Mouse (Mus musculus): ENCODE data around the gene Srsf6. TPM values are rescaled to one million over a fixed set of nuclear protein-coding genes. Genes with fewer than 3 reads are reported as not detected.

Srsf6 gene
- polyA plus RNA-seq, 1 experiment from 2014 or later = 169 TPM

- no peak overlapping the region for H3K4me3 ChIP-seq
- H3K36me3 ChIP-seq = no peaks in the 10 kb centered on the region
- ATAC-seq (ENCODE audit: low FRiP score) = no peak
- H3K9ac ChIP-seq = no peak overlapping the region
- WGBS = 66% methylated on average over 2 of the region's 2 CpGs
- H3K4me2 ChIP-seq = no peak overlapping the region
- H3K4me1 ChIP-seq (replicated peaks) = 0 out of 2 replicates have a peak, but pooled peaks cover 5% of the 10 kb centered on the region
- 0 out of 2 replicates have a peak, but pooled peaks cover 5% of the 10 kb centered on the region for H3K27me3 ChIP-seq
- no peaks in the 10 kb centered on the region for H3K9me3 ChIP-seq
- H3K27ac ChIP-seq = no peak overlapping the region
These were observed 16.8 kb upstream of the Srsf6 start for GRCm38 (mm10) chr2:162914519-162914918.

GRCm38 (mm10) chr2:162919926-162920325 is 11.4 kb upstream of the Srsf6 start:
- no peak for ATAC-seq (ENCODE audit: low FRiP score)
- Histone ChIP-seq H3K4me2 (no peak overlapping the region), H3K4me3 (no peak overlapping the region), H3K27me3 (0 out of 2 replicates have a peak, but pooled peaks cover 7% of the 10 kb centered on the region), H3K4me1 (replicated peaks) (no peaks in the 10 kb centered on the region), H3K36me3 (no peaks in the 10 kb centered on the region), H3K27ac (no peak overlapping the region), H3K9me3 (no peaks in the 10 kb centered on the region), H3K9ac (no peak overlapping the region)
- WGBS = 67% methylated on average over 5 of the region's 5 CpGs

- Histone ChIP-seq H3K4me1 (replicated peaks) (no peaks in the 10 kb centered on the region), H3K27ac (no peak overlapping the region), H3K9ac (no peak overlapping the region), H3K4me2 (no peak overlapping the region), H3K27me3 (0 out of 2 replicates have a peak, but pooled peaks cover 5% of the 10 kb centered on the region), H3K4me3 (no peak overlapping the region), H3K9me3 (no peaks in the 10 kb centered on the region), H3K36me3 (no peaks in the 10 kb centered on the region)
- ATAC-seq (ENCODE audit: low FRiP score) = no peak
- 10% methylated on average over 6 of the region's 6 CpGs for WGBS
These were observed 9.1 kb upstream of the Srsf6 start for GRCm38 (mm10) chr2:162922183-162922582.

GRCm38 (mm10) chr2:162922834-162923233 is 8.5 kb upstream of the Srsf6 start:
- Histone ChIP-seq H3K4me1 (replicated peaks) (no peaks in the 10 kb centered on the region), H3K27me3 (0 out of 2 replicates have a peak, but pooled peaks cover 5% of the 10 kb centered on the region), H3K4me2 (no peak overlapping the region), H3K27ac (no peak overlapping the region), H3K9ac (0 out of 2 replicates have a peak overlapping the region, but pooled peaks have one; percentile 25), H3K9me3 (no peaks in the 10 kb centered on the region), H3K4me3 (no peak overlapping the region), H3K36me3 (no peaks in the 10 kb centered on the region)
- 0 out of 2 replicates have a peak, but pooled peaks have one; percentile 32 for ATAC-seq (ENCODE audit: low FRiP score)
- WGBS = 73% methylated on average over 5 of the region's 5 CpGs

- no peak overlapping the region for H3K9ac ChIP-seq
- no peak overlapping the region for H3K27ac ChIP-seq
- no peak overlapping the region for H3K4me2 ChIP-seq
- H3K4me3 ChIP-seq = no peak overlapping the region
- WGBS = 71% methylated on average over 5 of the region's 5 CpGs
- H3K4me1 ChIP-seq (replicated peaks) = no peaks in the 10 kb centered on the region
- H3K36me3 ChIP-seq = no peaks in the 10 kb centered on the region
- H3K9me3 ChIP-seq = no peaks in the 10 kb centered on the region
- H3K27me3 ChIP-seq = 0 out of 2 replicates have a peak, but pooled peaks cover 6% of the 10 kb centered on the region
- ATAC-seq (ENCODE audit: low FRiP score) = no peak
These were observed 7.2 kb upstream of the Srsf6 start for GRCm38 (mm10) chr2:162924126-162924525.

- no peak overlapping the region for H3K4me3 ChIP-seq
- H3K9ac ChIP-seq = no peak overlapping the region
- H3K9me3 ChIP-seq = no peaks in the 10 kb centered on the region
- WGBS = 81% methylated on average over 3 of the region's 3 CpGs
- no peak for ATAC-seq (ENCODE audit: low FRiP score)
- 0 out of 2 replicates have a peak, but pooled peaks cover 8% of the 10 kb centered on the region for H3K27me3 ChIP-seq
- no peak overlapping the region for H3K4me2 ChIP-seq
- no peaks in the 10 kb centered on the region; the same call in 1 of the 2 replicates for H3K36me3 ChIP-seq
- no peak overlapping the region for H3K27ac ChIP-seq
- H3K4me1 ChIP-seq (replicated peaks) = peaks cover 11% of the 10 kb centered on the region
These were observed 3.3 kb upstream of the Srsf6 start for GRCm38 (mm10) chr2:162927918-162928585.

- Histone ChIP-seq H3K27ac (no peak overlapping the region), H3K4me1 (replicated peaks) (peaks cover 21% of the 10 kb centered on the region), H3K4me3 (no peak overlapping the region), H3K36me3 (peaks cover 16% of the 10 kb centered on the region), H3K27me3 (0 out of 2 replicates have a peak, but pooled peaks cover 8% of the 10 kb centered on the region), H3K9me3 (no peaks in the 10 kb centered on the region), H3K4me2 (no peak overlapping the region), H3K9ac (no peak overlapping the region)
- 87% methylated on average over 3 of the region's 3 CpGs for WGBS
- ATAC-seq (ENCODE audit: low FRiP score) = no peak
These were observed 1.6 kb upstream of the Srsf6 start for GRCm38 (mm10) chr2:162929704-162930103.

GRCm38 (mm10) chr2:162930516-162931122 is 709 bp upstream of the Srsf6 start:
- Histone ChIP-seq H3K4me2 (peak overlapping the region; percentile 83), H3K4me3 (peak overlapping the region; percentile 95), H3K9me3 (no peaks in the 10 kb centered on the region), H3K27me3 (0 out of 2 replicates have a peak, but pooled peaks cover 8% of the 10 kb centered on the region), H3K4me1 (replicated peaks) (peaks cover 21% of the 10 kb centered on the region), H3K9ac (peak overlapping the region; percentile 100), H3K36me3 (peaks cover 25% of the 10 kb centered on the region), H3K27ac (peak overlapping the region; percentile 99)
- WGBS = under 1% methylated on average over 18 of the region's 18 CpGs
- peak; percentile 76; the same call in 1 of the 2 replicates for ATAC-seq (ENCODE audit: low FRiP score)

- WGBS = under 1% methylated on average over 79 of the region's 103 CpGs
- peak overlapping the region; percentile 83 for H3K4me2 ChIP-seq
- H3K27me3 ChIP-seq = 0 out of 2 replicates have a peak, but pooled peaks cover 8% of the 10 kb centered on the region
- H3K9ac ChIP-seq = peak overlapping the region; percentile 100
- peak overlapping the region; percentile 99 for H3K27ac ChIP-seq
- peaks cover 36% of the 10 kb centered on the region for H3K36me3 ChIP-seq
- peak; percentile 63 for ATAC-seq (ENCODE audit: low FRiP score)
- peaks cover 21% of the 10 kb centered on the region for H3K4me1 ChIP-seq (replicated peaks)
- no peaks in the 10 kb centered on the region for H3K9me3 ChIP-seq
- peak overlapping the region; percentile 95 for H3K4me3 ChIP-seq
These were observed 634 bp downstream of the Srsf6 start for GRCm38 (mm10) chr2:162931674-162932650.

GRCm38 (mm10) chr2:162932706-162933105 is 1.4 kb downstream of the Srsf6 start:
- H3K36me3 ChIP-seq = peaks cover 42% of the 10 kb centered on the region
- peak overlapping the region; percentile 100 for H3K9ac ChIP-seq
- H3K4me3 ChIP-seq = peak overlapping the region; percentile 95
- no peak for ATAC-seq (ENCODE audit: low FRiP score)
- peak overlapping the region; percentile 83 for H3K4me2 ChIP-seq
- H3K4me1 ChIP-seq (replicated peaks) = peaks cover 21% of the 10 kb centered on the region
- 0 out of 2 replicates have a peak, but pooled peaks cover 8% of the 10 kb centered on the region for H3K27me3 ChIP-seq
- H3K9me3 ChIP-seq = no peaks in the 10 kb centered on the region
- WGBS = 41% methylated on average over 4 of the region's 4 CpGs
- no peak overlapping the region for H3K27ac ChIP-seq

- Histone ChIP-seq H3K36me3 (peaks cover 57% of the 10 kb centered on the region), H3K4me3 (no peak overlapping the region), H3K9ac (no peak overlapping the region), H3K27ac (no peak overlapping the region), H3K27me3 (0 out of 2 replicates have a peak, but pooled peaks cover 6% of the 10 kb centered on the region), H3K4me1 (replicated peaks) (peaks cover 21% of the 10 kb centered on the region), H3K9me3 (no peaks in the 10 kb centered on the region), H3K4me2 (no peak overlapping the region)
- WGBS = 97% methylated on average over 19 of the region's 19 CpGs
- ATAC-seq (ENCODE audit: low FRiP score) = no peak
These were observed 3.1 kb downstream of the Srsf6 start for GRCm38 (mm10) chr2:162934421-162934820.
